Mouse (Mus musculus): ENCODE results near the gene Gtf2a1l. TPM values are rescaled to one million over a fixed set of nuclear protein-coding genes. Genes with fewer than 3 reads are reported as not detected.
A peak's percentile ranks its signal among the peaks of the same experiment; 100 is the strongest.

The Gtf2a1l gene
- not detected for polyA plus RNA-seq (2017; shearing (Covaris generic))

DNA sequence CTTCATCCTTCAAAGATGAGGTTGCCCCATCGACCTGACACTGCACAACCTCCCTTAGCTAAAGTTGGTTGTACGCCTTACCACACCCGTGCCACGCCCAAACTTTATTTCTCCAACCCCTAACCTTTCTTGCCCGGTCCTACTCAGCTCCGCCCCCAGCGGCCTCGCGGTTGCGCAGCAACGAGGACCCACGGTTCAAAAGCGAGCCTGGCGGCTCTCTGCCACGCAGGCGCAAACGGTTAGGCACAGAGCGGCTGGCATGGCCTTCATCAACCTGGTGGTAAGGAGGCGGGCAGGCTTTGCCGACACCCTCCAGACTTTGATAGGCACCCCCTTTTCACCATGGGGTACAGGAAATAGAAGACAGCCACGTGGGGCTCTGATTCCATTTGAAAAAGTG is at the start of gene Gtf2a1l:
TSS of gene Gtf2a1l (plus strand) at position 209 of the 400 bp plus-strand sequence.
- peak; percentile 78 for ATAC-seq

DNA sequence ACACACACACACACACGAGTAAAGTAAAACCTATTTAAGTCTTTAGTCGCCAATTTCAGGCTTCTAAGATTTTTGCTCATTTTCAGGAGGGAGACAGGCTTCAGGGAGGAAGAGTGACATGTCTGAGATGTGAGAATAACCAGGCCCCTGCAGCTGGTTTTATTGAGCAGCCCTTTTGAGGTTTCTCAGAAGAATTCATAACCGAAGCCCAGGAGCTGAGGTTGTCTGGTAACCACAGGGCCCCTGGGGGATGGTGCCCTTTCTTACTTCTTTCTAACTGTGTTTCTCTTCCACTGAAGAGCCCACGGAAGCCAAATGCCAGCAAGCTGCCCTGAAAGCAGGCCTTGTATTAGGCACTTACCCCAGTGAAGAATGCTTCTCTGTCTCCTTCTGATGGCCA is 47.5 kb upstream of the Gtf2a1l start:
- ATAC-seq: peak; percentile 51

DNA sequence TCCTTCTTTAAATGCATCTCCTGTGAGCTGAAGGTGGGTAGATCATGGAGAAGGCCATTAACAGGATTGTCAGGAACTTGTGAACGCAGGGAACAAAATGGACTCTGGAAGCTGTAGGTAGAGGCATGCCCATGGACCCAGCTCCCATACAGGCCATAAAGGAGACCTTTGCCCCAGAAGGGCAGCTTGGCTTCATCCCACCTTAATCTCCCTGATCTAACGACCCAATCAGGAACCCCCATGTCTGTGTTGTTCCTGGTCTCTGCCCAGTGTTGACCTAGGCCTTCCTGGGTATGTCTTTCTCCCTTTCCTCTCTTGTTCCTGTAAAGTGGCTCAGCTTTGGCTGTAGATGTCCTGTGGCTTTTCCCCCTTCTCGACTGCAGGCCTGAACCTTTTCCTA is 47.1 kb upstream of the Gtf2a1l start:
- no peak for ATAC-seq

DNA sequence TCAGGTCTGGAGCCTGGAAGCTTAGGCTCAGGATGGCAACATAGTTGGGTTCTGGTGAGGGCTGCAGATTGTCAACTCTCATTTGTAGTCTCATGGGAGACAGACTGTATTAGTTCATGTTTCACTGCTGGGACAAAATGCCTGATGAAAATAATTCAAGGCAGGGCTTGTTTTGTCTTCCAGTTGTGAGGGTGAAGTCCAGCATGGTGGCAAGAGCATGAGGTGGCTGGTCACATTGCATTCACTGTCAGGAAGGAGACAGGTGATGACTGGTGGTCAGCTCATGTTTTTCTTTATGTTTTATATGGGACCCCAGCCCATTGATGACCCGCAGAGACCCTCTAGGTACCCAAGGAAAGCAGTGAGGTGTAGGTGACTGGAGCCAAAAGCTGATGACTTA is 45.7 kb upstream of the Gtf2a1l start:
- no peak for ATAC-seq

DNA sequence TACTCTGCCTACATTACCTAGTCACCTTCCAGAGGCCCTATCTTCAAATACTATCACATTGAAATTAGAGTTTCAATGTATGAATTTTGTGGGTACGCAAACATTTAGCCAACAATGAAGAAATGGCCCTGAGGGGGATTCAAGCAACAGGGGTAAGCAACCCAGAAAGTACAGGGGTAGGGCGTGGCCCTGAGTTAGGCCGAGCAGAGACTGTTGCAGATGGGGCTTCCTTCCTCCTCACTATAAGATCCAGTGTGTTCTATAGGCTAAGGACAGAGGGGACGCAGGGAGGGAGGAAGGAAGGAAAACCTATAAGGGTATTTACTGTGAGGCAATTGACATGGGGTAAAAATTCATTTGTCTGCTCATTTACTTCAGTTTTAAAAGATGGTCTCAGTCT is 44.1 kb upstream of the Gtf2a1l start:
- no peak for ATAC-seq

DNA sequence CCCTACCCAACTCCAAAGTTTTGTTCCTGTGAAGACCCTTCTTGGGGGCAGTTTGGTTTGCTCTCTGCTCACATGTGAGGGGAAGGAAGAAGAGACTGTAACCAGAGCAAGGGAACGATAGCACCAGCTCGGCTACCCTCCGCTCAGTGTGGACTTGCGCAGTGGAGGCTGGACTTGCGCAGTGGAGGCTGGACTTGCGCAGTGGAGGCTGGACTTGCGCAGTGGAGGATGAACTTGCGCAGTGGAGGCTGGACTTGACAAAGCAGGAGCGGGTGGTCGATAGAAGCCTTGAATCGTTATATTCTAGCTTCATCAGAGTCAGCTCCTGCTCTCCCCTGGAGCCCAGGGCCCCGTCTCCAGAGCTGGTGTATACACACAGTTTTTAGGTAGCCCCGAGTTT is 43.1 kb upstream of the Gtf2a1l start:
- no peak for ATAC-seq

DNA sequence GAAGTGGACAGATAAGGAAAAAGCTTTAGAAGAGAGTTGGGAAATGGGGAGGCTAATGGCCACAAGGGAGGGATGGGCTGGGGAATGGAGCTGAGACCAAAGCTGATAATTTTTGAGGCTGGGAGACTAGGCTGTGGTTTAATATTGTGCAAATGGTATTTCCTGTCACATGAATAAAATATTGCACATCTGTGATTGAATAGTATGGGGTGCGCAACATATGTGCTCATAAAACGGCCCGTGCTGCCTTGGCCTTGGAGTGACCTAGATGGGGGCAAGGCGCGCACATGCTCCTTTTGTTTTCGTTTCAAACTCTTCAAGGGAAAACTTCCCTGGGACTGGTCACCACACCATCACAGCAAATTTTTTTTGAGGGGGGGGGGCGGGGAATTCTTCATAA is 42.5 kb upstream of the Gtf2a1l start:
- no peak for ATAC-seq

DNA sequence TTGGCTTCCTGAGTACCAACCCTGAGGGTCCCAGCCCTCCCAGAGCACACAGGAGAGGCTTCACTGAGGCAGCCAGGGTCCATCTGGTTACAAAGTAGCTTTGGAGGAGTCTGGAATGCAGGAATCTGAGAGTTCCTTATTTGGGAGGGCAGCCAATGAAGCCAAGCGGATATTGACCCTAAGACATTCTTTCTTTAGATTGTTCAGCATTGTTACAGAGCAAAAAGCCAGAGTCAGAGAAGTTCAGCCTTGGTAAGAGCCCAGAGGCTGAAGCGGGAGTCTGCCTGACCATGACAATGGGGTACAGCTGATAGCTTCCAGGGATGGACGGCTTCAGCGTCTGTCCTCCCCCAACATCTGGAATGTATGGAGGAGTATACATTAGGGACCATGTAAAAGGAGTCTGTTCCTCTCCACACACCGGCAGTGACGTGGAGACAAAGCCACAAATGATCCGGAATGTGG is 42.1 kb upstream of the Gtf2a1l start:
- ATAC-seq: no peak

DNA sequence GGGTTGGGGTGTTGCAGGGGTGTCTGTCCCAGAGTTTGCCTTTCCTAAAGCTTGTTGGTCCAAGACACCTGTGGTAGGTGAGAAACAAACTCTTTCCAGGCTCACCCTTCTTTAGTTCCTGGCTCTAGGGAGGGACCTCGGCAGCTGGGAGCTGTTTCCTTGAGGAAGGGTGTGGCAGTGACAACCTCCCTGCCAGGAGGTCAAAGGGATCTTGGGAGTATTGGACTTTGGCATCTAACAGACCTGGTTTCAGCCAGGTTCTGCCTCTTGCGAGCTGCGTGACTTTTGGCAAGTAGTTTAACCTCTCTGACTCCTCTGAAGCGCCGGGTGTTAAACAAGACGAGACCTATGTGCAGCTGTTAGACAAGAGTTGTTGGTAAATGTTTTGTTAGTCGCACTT is 41.3 kb upstream of the Gtf2a1l start:
- no peak for ATAC-seq

DNA sequence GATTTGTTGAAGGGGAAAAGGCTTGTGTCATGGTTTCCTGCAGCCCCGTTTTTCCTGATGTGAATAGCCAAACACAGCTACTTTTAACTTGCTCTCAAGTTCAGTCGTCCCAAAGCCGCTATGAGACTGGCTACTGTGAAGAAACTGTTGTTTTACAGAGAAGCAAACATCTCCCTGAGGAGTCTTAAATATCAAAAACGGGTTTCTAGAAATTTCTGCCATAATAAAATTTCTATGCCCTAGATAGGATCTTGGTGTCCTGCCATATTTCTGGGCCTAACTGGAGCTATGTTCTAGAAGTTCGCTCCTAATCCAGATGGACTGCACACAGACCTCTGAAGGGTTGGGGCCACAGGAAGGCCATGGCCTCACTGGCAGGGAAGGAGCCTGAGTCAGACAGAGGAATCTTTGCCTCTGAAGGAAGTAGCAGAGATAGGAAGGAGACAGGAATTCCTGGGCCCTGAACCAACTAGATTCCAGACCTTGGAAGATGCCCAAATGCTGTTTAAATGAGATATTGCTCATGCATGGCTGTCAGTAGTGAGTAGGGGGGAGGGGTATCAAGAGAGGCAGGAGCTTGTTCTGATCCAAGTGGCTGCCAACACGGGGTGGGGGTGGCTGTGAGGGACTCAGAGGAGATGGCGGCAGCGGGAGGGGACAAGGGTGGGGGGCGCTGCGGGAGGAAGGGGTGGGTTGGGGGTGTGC is 39.6 kb upstream of the Gtf2a1l start:
- ATAC-seq: no peak

DNA sequence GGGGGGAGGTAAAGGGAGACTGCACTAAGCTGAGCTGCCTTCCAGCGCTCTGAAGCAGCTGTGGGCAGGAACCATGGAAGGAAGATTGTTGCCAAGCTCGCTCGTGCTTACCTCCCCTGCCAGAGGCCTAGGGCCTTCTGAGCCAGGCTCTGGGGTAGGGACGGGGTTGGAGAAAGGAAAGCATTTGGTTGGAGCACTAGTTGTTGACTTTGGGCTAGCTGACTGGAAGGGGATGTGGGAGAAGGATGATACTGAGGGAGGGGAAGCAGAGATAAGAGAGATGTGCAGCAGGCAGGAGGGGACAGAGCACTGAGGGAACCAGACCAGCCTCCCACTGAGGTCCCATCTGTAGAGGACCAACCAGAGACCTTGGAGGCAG is 39.1 kb upstream of the Gtf2a1l start:
- ATAC-seq: no peak

DNA sequence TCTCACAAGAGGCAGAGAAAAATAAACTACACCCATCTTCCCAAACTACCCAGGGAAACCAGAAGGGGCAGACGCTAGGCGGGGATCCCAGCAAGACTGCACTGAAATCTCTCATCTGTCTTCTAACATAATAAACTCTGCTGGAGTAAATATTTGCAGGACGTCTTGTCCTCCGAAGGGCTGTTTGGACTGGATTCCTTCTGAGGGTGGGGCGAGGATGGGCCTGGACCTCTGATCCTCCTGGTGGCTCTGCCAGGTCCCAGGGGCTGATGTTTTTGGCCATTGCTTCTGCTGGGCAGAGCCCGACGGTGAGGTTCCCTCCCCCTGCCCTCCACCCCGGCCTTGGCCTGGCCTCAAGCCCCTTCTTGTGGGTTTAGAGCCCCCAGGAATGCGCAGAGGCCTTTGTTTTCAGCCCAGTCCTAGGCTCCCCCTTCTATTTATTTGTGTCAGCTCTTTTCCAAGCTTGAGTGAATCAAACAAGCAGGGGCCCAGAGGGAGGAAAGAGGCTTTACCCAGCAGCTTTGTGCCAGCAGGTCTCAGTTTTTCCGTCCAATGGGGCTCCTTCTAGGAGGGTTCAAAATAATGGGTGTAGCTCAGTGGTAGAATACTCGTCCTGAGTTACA is 38.4 kb upstream of the Gtf2a1l start:
- no peak for ATAC-seq

DNA sequence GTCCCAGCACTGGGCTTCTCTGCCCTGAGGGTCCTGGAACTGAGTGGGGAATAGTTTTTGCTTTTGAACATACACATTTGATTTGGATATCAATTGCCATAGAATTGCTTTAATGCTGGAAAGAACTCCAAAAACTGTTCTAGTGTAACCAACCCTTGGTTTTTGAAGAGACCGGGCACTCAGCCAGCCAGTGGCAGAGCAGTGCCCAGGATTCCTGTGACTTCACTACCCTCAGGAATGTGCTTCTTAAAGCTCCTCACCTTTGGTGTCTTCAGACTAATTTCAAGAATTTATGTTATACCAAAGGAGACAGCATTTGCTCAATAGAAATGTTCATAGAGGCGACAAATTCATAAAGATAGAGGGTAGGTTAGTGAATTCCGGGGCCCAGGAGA is 37.9 kb upstream of the Gtf2a1l start:
- ATAC-seq: no peak

DNA sequence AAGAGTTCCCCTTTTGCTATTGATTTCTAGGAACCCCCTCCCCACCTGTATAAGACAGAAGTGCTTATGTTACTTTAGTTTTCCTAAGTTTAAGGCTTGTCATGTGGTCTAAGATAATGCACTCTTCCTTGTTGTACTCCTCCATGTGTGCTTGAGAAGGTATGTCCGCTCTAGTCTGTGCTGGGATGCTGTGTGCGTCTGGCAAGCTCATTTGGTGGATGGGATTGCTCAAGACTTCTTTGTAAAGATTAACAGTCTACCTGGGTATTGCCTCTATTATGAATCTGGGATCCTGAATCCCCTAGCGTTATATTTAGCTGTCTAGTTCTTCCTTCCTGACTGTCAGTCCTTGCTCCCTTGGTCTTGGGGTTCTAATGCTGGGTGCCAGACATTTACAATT is 35.8 kb upstream of the Gtf2a1l start:
- no peak for ATAC-seq

DNA sequence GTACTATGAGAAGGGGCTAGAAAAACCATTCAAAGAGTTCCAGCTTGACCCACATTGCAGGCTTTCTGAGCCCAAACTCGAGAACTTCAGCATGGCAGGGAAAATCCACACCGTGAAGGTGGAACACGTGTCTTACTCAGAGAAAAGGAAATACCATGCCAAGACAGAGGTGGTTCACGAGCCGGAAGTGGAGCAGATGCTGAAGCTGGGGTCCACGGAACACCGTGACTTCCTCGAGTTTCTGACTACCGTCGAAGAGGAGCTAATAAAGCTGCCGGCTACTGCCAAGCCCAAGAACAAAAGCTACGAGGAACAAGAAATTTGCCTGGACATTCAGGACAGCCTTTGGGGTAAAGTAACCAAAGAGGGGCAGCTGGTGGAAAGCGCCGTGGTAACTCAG is 32.4 kb upstream of the Gtf2a1l start:
- no peak for ATAC-seq

DNA sequence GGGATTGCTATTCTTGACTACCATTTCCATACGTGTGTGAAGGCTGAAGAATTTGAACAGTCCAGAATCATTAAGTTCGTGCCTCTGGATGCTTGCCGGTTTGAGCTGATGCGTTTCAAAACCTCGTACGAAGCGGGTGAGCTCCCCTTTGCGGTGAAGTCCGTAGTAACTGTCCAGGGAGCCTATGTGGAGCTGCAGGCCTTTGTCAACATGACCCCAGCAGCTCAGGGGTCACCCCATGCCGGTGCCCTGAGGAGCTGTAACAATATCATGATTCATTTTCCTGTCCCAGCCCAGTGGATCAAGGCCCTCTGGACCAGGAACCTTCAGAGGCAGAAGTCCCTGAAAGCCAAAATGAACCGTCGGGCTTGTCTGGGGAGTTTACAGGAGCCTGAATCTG is 31.9 kb upstream of the Gtf2a1l start:
- no peak for ATAC-seq

DNA sequence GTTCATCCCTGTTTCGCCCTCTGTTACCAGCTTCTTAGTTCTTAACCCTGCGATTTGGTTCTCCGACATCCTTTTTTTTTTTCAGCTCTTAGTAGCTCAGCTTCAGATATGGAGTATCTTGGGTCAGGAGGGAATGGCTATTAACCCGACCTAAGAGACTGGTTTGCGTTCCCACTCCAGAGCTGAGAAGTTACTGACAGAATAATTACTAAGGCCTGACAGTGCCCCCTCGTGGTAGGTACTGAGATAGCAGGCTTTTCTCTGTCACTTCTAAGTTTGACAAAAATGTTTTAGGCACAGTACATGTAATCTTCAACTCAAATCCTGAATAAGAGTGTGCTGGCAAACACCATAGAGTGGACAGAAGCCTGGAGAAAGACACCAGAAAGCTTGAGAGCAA is 27.4 kb upstream of the Gtf2a1l start:
- peak; percentile 79 for ATAC-seq

DNA sequence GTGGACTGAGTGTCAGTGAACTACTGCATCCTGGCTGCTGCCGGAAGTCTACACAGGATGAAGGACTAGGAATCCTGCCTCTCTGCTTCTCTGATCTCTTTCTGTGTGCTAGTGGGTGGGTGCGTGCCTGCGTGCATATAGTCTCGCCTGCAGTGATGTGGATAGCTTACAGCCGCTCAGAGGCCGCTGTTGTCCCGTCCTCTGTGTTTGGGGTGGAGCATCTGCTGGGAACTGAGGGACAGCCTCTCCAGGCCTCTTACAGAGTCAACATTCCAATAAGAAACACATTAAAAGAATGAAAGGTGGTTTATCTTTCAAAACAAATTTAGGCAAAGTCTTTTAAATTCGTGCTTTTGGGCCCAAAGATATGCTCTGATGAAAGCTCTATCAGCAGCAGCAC is 26.6 kb upstream of the Gtf2a1l start:
- ATAC-seq: no peak

DNA sequence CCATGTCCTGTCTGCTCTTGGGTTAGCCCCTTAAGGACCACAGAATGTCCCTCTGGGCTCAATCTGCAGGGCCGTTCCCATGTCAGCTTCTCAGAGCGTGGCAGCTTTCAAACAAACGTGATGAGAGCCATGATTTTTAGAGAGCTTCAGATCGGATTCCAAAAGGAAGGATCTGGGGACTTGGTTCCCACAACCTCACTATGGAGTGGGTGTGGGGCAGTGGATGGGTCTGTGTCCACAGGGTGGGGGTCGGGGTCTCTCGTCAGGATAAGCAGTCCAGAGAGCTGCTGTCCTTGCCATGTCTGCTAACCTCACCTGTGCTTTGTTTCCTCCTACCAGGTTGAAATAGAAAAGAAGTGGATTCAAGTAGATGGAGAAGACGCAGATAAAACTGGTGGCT is 23.6 kb upstream of the Gtf2a1l start:
- no peak for ATAC-seq

DNA sequence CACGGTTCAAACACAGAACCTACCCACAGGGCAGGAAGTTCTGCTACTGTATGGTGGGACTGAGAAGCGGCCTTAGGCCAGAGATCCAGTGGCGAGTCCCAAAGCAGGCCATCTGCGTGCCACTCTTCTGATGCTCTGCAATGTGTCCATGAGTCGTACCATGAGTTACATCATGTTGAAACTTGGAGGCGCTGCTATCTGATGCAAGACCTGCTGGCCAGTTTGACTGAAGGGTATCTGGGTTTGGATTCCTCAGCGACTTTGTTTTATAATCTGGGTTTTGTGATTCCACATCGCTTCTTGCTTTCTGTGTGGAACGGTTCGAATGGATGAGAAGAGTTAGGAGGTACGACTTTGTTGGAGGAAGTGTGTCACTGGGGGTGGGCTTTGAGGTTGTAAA is 23.2 kb upstream of the Gtf2a1l start:
- ATAC-seq: no peak

DNA sequence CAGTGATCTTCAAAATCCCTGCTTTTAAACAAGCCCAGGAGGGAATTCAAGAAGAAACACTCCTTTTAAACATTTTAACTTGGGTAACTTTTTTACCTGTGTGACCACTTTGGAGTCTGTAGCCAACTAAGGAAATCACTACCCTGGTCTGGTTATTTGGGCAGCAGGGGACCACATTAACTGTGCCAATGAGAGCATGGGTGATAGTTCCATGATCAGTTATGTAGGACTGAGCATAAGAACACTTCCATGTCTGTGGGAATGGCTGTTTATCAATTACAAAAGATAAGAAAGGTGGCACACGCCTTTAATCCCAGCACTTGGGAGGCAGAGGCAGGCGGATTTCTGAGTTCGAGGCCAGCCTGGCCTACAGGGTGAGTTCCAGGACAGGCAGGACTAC is 21.3 kb upstream of the Gtf2a1l start:
- no peak for ATAC-seq

DNA sequence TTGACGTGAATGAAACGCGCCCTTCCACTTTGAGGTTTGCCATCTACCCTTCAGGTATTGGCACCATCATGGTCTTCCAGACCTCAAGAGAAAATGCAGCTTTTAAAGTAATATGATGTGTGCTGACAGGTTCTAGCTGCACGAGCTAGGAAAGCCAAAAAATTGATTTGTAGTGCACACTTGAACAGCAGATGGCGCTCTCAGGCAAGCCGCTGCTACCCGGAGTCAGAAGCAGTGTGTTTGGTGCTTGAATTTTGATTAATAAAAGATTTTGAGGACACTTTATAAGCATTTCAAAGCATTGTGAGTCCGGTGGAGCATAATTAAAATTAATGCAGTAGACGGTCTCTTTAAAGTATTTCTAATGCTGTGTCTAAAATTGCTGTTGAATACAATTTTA is 16.4 kb upstream of the Gtf2a1l start:
- peak; percentile 63 for ATAC-seq

DNA sequence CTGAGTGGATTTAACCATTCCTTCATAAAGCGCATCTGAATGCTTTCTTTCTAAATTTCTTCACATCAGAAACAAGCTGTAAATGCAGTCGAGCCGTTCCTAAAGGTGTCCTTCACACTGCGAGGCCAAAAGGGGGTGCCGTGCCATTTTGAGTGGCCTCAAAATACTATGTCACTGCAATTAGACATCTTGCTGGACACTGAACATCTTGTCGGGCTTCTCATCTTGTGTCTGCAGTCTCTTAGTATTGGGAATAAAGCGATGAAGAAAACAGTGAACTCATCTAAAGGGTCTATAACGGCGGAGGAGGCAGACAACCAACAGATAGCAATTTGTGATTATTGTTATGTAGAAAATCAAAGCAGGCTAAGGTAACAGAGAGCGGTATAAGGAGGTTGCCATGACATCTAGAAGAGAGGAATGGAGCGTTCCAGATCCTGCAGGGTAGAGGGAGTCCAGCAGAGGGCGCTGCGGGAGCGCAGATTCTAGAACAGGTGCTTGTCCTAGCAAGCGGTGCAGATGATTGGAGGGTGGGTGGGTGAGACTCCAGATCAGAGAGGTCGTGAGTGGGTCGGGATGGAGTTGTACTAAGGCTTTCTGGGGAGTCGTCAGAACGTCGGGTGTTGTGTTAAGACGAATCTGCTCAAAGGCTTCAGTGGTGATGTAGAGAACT is 15.6 kb upstream of the Gtf2a1l start:
- peak; percentile 87 for ATAC-seq

DNA sequence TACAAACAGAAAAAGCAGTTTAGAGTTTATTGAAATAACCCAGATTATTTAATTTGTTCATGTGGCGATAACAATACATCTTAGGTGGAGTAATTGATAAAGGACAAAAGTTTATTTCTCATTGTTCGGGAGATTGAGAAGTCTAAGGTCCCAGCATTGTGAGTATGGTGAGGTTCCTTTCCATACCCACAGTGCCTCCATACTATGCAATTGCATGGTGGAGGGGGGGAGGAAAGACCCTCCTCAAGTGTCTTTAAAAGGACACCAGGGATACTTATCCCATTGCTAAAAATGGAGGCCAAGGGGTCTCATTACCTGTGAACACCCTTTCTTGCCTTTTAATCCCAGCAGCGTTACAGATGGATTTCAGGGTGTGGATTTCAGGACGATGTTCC is 15.1 kb upstream of the Gtf2a1l start:
- ATAC-seq: no peak

Data from CD4-positive, CD25-positive, alpha-beta regulatory T cell, adult 4 months (primary cell).